Mouse (Mus musculus) erythroblast, embryonic 14.5 days (primary cell): ENCODE measurements at regions not wholly inside any gene's neighbourhood (a gene's known extent, or its start where the extent isn't known, plus 50 kb on each side); places are given as distances from the start of the nearest gene placed in this dataset.

Source experiments
- GATA1 ChIP-seq: IDR thresholded peaks from 2 replicates; pipeline ENCODE4 v1.6.1; 2012; ENCODE audit warnings: low read length, inconsistent platforms, mixed read lengths
- TAL1 ChIP-seq: IDR thresholded peaks from 3 replicates; pipeline ENCODE4 v1.6.1; 2012; ENCODE audit warnings: low read length, inconsistent platforms, mixed read lengths

DNA sequence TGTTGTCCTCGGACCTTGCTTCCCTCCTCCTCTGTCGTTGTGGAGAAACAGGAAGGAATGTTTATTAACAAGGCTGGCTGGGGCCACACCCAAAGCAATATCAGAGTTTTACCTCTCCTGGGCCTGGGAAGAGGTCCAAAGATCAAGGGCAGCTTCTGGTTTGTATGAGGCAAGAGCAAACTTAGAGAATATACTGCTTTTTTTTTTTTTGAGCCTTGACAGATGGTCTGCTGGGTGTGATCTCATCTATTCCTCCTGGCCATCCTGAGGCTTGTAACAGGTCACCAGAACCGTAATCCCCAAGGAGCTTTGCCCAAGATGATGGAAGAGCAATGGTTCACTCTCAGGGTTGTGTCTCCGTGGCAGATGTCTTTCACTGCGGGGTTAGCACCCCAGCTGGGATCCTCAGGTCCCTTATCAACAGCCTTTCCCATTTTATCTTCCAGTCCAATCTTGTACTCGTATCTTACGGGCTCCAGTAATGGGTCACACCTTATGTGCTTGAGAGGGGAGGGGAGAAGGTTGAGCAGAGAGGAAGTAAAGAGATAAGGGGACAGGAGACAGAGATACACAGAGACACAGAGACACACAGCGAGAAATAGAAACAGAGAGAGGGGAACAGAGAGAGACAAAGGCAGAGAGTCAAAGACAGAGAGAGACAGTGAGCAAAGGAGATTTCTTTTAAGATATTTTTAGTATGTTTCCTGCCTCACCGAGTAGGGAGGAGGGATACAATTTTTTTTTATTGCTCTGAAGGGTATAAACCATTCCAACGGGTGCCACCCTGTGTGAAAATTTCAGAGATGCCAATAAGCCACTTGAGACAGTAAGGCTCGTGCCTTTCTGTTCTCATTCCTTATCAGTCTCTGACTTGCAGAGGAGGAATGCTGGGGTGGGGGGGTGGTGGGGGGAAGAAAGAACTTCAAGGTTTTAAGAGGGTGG is 134.6 kb upstream of the Cdkn2b start:
- TF ChIP-seq GATA1 = no peak
- TF ChIP-seq TAL1 = no peak
